ENCODE assay signal across 29 mouse cellular contexts in genomic region chr17:44782366-44782765, GRCm38 (mm10). TPM values are rescaled to one million over a fixed set of nuclear protein-coding genes. Genes with fewer than 3 reads are reported as not detected.
A peak's percentile ranks its signal among the peaks of the same experiment; 100 is the strongest.
DNase-seq lines count a peak whose midpoint lies in the region; ATAC-seq and TF ChIP-seq lines count a peak whose summit lies in the region.
"Had no signal": no experiment of that assay in that cellular context is flagged by ENCODE, and none has a peak within 500 bp of the region (broad histone marks: within the 10 kb centered on the region; RNA-seq: fewer than 3 reads in every experiment).

No protein-coding gene starts in this region.

- DNase-seq in embryonic facial prominence, embryonic 11.5 days (ENCODE audit: low spot score): peak; percentile 52
- no peak for DNase-seq in embryonic facial prominence, embryonic 10.5 days (ENCODE audit: low spot score)
- DNase-seq in limb, embryonic 11.5 days (ENCODE audit: low spot score): peak; percentile 16
- no peak for DNase-seq in limb, embryonic 10.5 days (ENCODE audit: low spot score)
- no peak for DNase-seq in MEL (ENCODE audit: low read depth, low spot score)
- peak; percentile 26 for DNase-seq in limb, embryonic 14.5 days (ENCODE audit: low spot score)
- DNase-seq in lung, adult 18-20 months: no peak
- DNase-seq: adrenal gland, adult 8-10 months; adrenal gland, postnatal 14 days; adrenal gland, postnatal 36 days; B cell, adult 2 months; cerebellum, adult 11-12 months; cerebellum, adult 2 months; cerebellum, adult 9-10 months; cerebellum, postnatal 10 days; cerebellum, postnatal 25 days; embryo, embryonic 11 days had no signal

- no peak overlapping the region for H3K9ac ChIP-seq in embryonic facial prominence, embryonic 11.5 days (replicated peaks; ENCODE audit: low read length)
- no peak overlapping the region for H3K9ac ChIP-seq in limb, embryonic 11.5 days (ENCODE audit: low read length)
- H3K9ac ChIP-seq in MEL (ENCODE audit: control insufficient read depth, low read depth, low read length, poor library complexity, severe bottlenecking): no peak overlapping the region
- no peak overlapping the region for H3K9ac ChIP-seq in limb, embryonic 14.5 days (ENCODE audit: low read depth, low read length, severe bottlenecking)
- H3K9ac ChIP-seq: embryonic facial prominence, embryonic 13.5 days; embryonic facial prominence, embryonic 15.5 days; forebrain, embryonic 12.5 days had no signal

- peaks cover 2% of the 10 kb centered on the region; the same call in 1 of the 2 replicates for H3K79me2 ChIP-seq in MEL (ENCODE audit: control insufficient read depth, insufficient read depth, low read length, poor library complexity)

- H3K4me1 ChIP-seq in embryonic facial prominence, embryonic 11.5 days (ENCODE audit: control insufficient read depth, insufficient read depth, low read length): no peaks in the 10 kb centered on the region
- H3K4me1 ChIP-seq in embryonic facial prominence, embryonic 10.5 days: peaks cover 11% of the 10 kb centered on the region
- H3K4me1 ChIP-seq in limb, embryonic 11.5 days (ENCODE audit: control insufficient read depth, insufficient read depth, low read length): peaks cover 7% of the 10 kb centered on the region; the same call in 1 of the 2 replicates
- peaks cover 11% of the 10 kb centered on the region for H3K4me1 ChIP-seq in limb, embryonic 10.5 days
- H3K4me1 ChIP-seq in MEL (ENCODE audit: control insufficient read depth in 1 of 2, insufficient read depth in 2 of 2, low read length in 2 of 2): peaks cover 15% of the 10 kb centered on the region in 2 experiments
- peaks cover 5% of the 10 kb centered on the region; the same call in 1 of the 2 replicates for H3K4me1 ChIP-seq in limb, embryonic 14.5 days (ENCODE audit: control insufficient read depth, insufficient read depth, low read length)

- WGBS in embryonic facial prominence, embryonic 11.5 days: 61% methylated on average over 4 of the region's 4 CpGs
- 82% methylated on average over 4 of the region's 4 CpGs for WGBS in embryonic facial prominence, embryonic 10.5 days
- WGBS in limb, embryonic 11.5 days: 74% methylated on average over 4 of the region's 4 CpGs
- WGBS in limb, embryonic 10.5 days: 83% methylated on average over 4 of the region's 4 CpGs
- WGBS in limb, embryonic 14.5 days: 53% methylated on average over 4 of the region's 4 CpGs

- no peak overlapping the region for H3K4me2 ChIP-seq in embryonic facial prominence, embryonic 11.5 days (ENCODE audit: low read depth, low read length)
- H3K4me2 ChIP-seq in limb, embryonic 11.5 days (ENCODE audit: low read depth, severe bottlenecking): no peak overlapping the region
- no peak overlapping the region for H3K4me2 ChIP-seq in limb, embryonic 14.5 days (replicated peaks; ENCODE audit: low read depth, low read length, severe bottlenecking)
- H3K4me2 ChIP-seq: embryonic facial prominence, embryonic 13.5 days; embryonic facial prominence, embryonic 15.5 days; forebrain, embryonic 12.5 days had no signal

- no peak for TF ChIP-seq EP300 in MEL (IDR thresholded peaks at IDR 0.05; ENCODE audit: low read depth in 1 of 2, low read length in 2 of 2)

- H3K27ac ChIP-seq in embryonic facial prominence, embryonic 11.5 days (replicated peaks; ENCODE audit: low read depth, low read length): no peak overlapping the region
- H3K27ac ChIP-seq in embryonic facial prominence, embryonic 10.5 days (replicated peaks): no peak overlapping the region
- no peak overlapping the region for H3K27ac ChIP-seq in limb, embryonic 11.5 days (replicated peaks; ENCODE audit: low read depth, low read length)
- H3K27ac ChIP-seq in limb, embryonic 10.5 days: no peak overlapping the region
- no peak overlapping the region for H3K27ac ChIP-seq in MEL (ENCODE audit: control insufficient read depth, low read depth, low read length)
- H3K27ac ChIP-seq in limb, embryonic 14.5 days (replicated peaks; ENCODE audit: low read depth, low read length): no peak overlapping the region
- H3K27ac ChIP-seq: embryonic facial prominence, embryonic 13.5 days; embryonic facial prominence, embryonic 15.5 days; forebrain, embryonic 10.5 days; forebrain, embryonic 12.5 days had no signal

- no peak for TF ChIP-seq RAD21 in MEL (IDR thresholded peaks at IDR 0.05; ENCODE audit: low read depth, low read length)

- no peak overlapping the region for H3K4me3 ChIP-seq in embryonic facial prominence, embryonic 11.5 days (ENCODE audit: low read depth, low read length)
- H3K4me3 ChIP-seq in embryonic facial prominence, embryonic 10.5 days: no peak overlapping the region
- no peak overlapping the region for H3K4me3 ChIP-seq in limb, embryonic 11.5 days (ENCODE audit: low read depth, low read length)
- no peak overlapping the region for H3K4me3 ChIP-seq in limb, embryonic 10.5 days
- no peak overlapping the region for H3K4me3 ChIP-seq in MEL (ENCODE audit: control insufficient read depth in 1 of 2, insufficient read depth in 1 of 2, low read depth in 2 of 2, low read length in 2 of 2)
- H3K4me3 ChIP-seq in limb, embryonic 14.5 days (replicated peaks; ENCODE audit: low read length): no peak overlapping the region
- H3K4me3 ChIP-seq: embryonic facial prominence, embryonic 13.5 days; embryonic facial prominence, embryonic 15.5 days; erythroblast, embryonic 14.5 days; forebrain, embryonic 10.5 days; forebrain, embryonic 12.5 days had no signal

- TF ChIP-seq CTCF in MEL (IDR thresholded peaks at IDR 0.05 in 2 of 3, conservative IDR thresholded peaks at IDR 0.05 in 1 of 3; ENCODE audit: control insufficient read depth in 1 of 3, insufficient read depth in 1 of 3, low read depth in 2 of 3, low read length in 3 of 3, poor library complexity in 1 of 3, severe bottlenecking in 1 of 3): no peak

- no peak for TF ChIP-seq POLR2A in MEL (IDR thresholded peaks at IDR 0.05; ENCODE audit: control insufficient read depth in 1 of 2, insufficient read depth in 1 of 2, low read depth in 1 of 2, low read length in 2 of 2, poor library complexity in 1 of 2)
- TF ChIP-seq POLR2A in limb, embryonic 14.5 days (IDR thresholded peaks at IDR 0.05; ENCODE audit: borderline replicate concordance, extremely low read depth, insufficient read depth, insufficient read length): no peak

- H3K27me3 ChIP-seq in embryonic facial prominence, embryonic 11.5 days (ENCODE audit: control insufficient read depth, insufficient read depth, low read length): no peaks in the 10 kb centered on the region
- no peaks in the 10 kb centered on the region for H3K27me3 ChIP-seq in embryonic facial prominence, embryonic 10.5 days (replicated peaks; ENCODE audit: low read depth, poor library complexity, severe bottlenecking)
- H3K27me3 ChIP-seq in limb, embryonic 11.5 days (ENCODE audit: control insufficient read depth, insufficient read depth, low read length): no peaks in the 10 kb centered on the region
- H3K27me3 ChIP-seq in limb, embryonic 10.5 days (ENCODE audit: low read depth, poor library complexity, severe bottlenecking): no peaks in the 10 kb centered on the region
- no peaks in the 10 kb centered on the region for H3K27me3 ChIP-seq in MEL (ENCODE audit: control insufficient read depth in 1 of 2, insufficient read depth in 2 of 2, low read length in 2 of 2)
- no peaks in the 10 kb centered on the region for H3K27me3 ChIP-seq in limb, embryonic 14.5 days (ENCODE audit: control insufficient read depth, insufficient read depth, low read length)
- H3K27me3 ChIP-seq: CH12.LX; embryonic facial prominence, embryonic 15.5 days; forebrain, embryonic 12.5 days; Patski had no signal

- H3K9me3 ChIP-seq in embryonic facial prominence, embryonic 11.5 days (replicated peaks; ENCODE audit: control insufficient read depth, low read length): no peaks in the 10 kb centered on the region
- no peaks in the 10 kb centered on the region for H3K9me3 ChIP-seq in embryonic facial prominence, embryonic 10.5 days
- H3K9me3 ChIP-seq in limb, embryonic 11.5 days (ENCODE audit: control insufficient read depth, low read length): no peaks in the 10 kb centered on the region
- no peaks in the 10 kb centered on the region for H3K9me3 ChIP-seq in limb, embryonic 10.5 days (replicated peaks)
- H3K9me3 ChIP-seq in MEL (replicated peaks; ENCODE audit: insufficient read depth, low read length): no peaks in the 10 kb centered on the region
- H3K9me3 ChIP-seq in limb, embryonic 14.5 days (ENCODE audit: control insufficient read depth, low read length): no peaks in the 10 kb centered on the region
- H3K9me3 ChIP-seq: embryonic facial prominence, embryonic 13.5 days; embryonic facial prominence, embryonic 15.5 days; forebrain, embryonic 10.5 days; forebrain, embryonic 12.5 days; G1E had no signal

- no peak for ATAC-seq in embryonic facial prominence, embryonic 11.5 days (replicated peaks; ENCODE audit: insufficient number of reproducible peaks, low FRiP score, low TSS enrichment, low read depth)
- no peak for ATAC-seq in limb, embryonic 11.5 days (ENCODE audit: insufficient number of reproducible peaks, low FRiP score, low TSS enrichment, low read depth)
- ATAC-seq in limb, embryonic 14.5 days (ENCODE audit: low FRiP score, low read depth): no peak
- ATAC-seq: activated CD4-positive, CD25-positive, alpha-beta regulatory T cell, adult 4 months; CD4-positive, CD25-positive, alpha-beta regulatory T cell, adult 4 months; forebrain, embryonic 14.5 days; forebrain, embryonic 16.5 days; Patski had no signal

- H3K36me3 ChIP-seq in embryonic facial prominence, embryonic 11.5 days (replicated peaks; ENCODE audit: control insufficient read depth, insufficient read depth, low read depth, low read length): no peaks in the 10 kb centered on the region
- H3K36me3 ChIP-seq in embryonic facial prominence, embryonic 10.5 days (replicated peaks): no peaks in the 10 kb centered on the region
- no peaks in the 10 kb centered on the region for H3K36me3 ChIP-seq in limb, embryonic 11.5 days (ENCODE audit: control insufficient read depth, insufficient read depth, low read length)
- no peaks in the 10 kb centered on the region for H3K36me3 ChIP-seq in limb, embryonic 10.5 days
- H3K36me3 ChIP-seq in MEL (ENCODE audit: control insufficient read depth in 1 of 2, insufficient read depth in 2 of 2, low read length in 2 of 2): peaks cover 0 to 36% of the 10 kb centered on the region in 2 experiments; a peak in 2 of 4 replicates
- no peaks in the 10 kb centered on the region for H3K36me3 ChIP-seq in limb, embryonic 14.5 days (ENCODE audit: control insufficient read depth, insufficient read depth, low read length)
- H3K36me3 ChIP-seq: embryonic facial prominence, embryonic 13.5 days; embryonic facial prominence, embryonic 15.5 days; forebrain, embryonic 10.5 days; forebrain, embryonic 12.5 days had no signal

RNA-seq across cellular contexts. Expression of gene Supt3, which starts 5.4 kb away (rescaled TPM):
- polyA plus RNA-seq in embryonic facial prominence, embryonic 11.5 days (2014; fragmentation: Nextera tagmentation; extraction: Ambion mirVana): 32.1 and 33.2 TPM in 2 replicates
- 24.6 and 27.5 TPM in 2 replicates for polyA plus RNA-seq in embryonic facial prominence, embryonic 10.5 days (2016; fragmentation: Nextera tagmentation; extraction: Ambion mirVana)
- 25.5 and 27.0 TPM in 2 replicates for polyA plus RNA-seq in limb, embryonic 11.5 days (2014; fragmentation: Nextera tagmentation; extraction: Ambion mirVana)
- polyA plus RNA-seq in limb, embryonic 10.5 days (2016; fragmentation: Nextera tagmentation; extraction: Ambion mirVana): 21.6 and 24.9 TPM in 2 replicates
- total RNA-seq in MEL (2012; rRNA removed): 7.0 and 7.6 TPM in 2 replicates
- polyA plus RNA-seq in MEL (2012; ENCODE audit: insufficient read depth in 1 of 2, insufficient read length in 2 of 2, low read depth in 1 of 2, low replicate concordance in 2 of 2, missing spikeins in 1 of 2): 10 to 100 TPM in 1 of 2 experiments, not detected in 1; 28.6 TPM
- polyA plus RNA-seq in limb, embryonic 14.5 days (2012; rRNA removed): 9.6 and 10.5 TPM in 2 replicates
- polyA plus RNA-seq in limb, embryonic 14.5 days (2014; fragmentation: Nextera tagmentation; extraction: Ambion mirVana): 21.3 and 23.7 TPM in 2 replicates

RNA-seq across cellular contexts. Expression of gene Runx2, which starts 32.2 kb away (rescaled TPM):
- 9.1 and 10.1 TPM in 2 replicates for polyA plus RNA-seq in embryonic facial prominence, embryonic 11.5 days (2014; fragmentation: Nextera tagmentation; extraction: Ambion mirVana)
- 0.53 and 2.0 TPM in 2 replicates for polyA plus RNA-seq in embryonic facial prominence, embryonic 10.5 days (2016; fragmentation: Nextera tagmentation; extraction: Ambion mirVana)
- polyA plus RNA-seq in limb, embryonic 11.5 days (2014; fragmentation: Nextera tagmentation; extraction: Ambion mirVana): 5.8 TPM in 2 replicates
- 1.3 and 4.6 TPM in 2 replicates for polyA plus RNA-seq in limb, embryonic 10.5 days (2016; fragmentation: Nextera tagmentation; extraction: Ambion mirVana)
- total RNA-seq in MEL (2012; rRNA removed): not detected in 2 replicates
- not detected for polyA plus RNA-seq in MEL (2012; ENCODE audit: insufficient read depth in 1 of 2, insufficient read length in 2 of 2, low read depth in 1 of 2, low replicate concordance in 2 of 2, missing spikeins in 1 of 2)
- 27.5 and 37.6 TPM in 2 replicates for polyA plus RNA-seq in limb, embryonic 14.5 days (2012; rRNA removed)
- polyA plus RNA-seq in limb, embryonic 14.5 days (2014; fragmentation: Nextera tagmentation; extraction: Ambion mirVana): 16.5 and 18.8 TPM in 2 replicates

Comparison
In these comparisons a context has a peak if more than half of its experiments do, and no peak if none do; other contexts are left out.
1. DNase-seq: peak in embryonic facial prominence, embryonic 11.5 days (single experiment), limb, embryonic 11.5 days (single experiment) and limb, embryonic 14.5 days (single experiment); none in embryonic facial prominence, embryonic 10.5 days (single experiment), limb, embryonic 10.5 days (single experiment), MEL (single experiment) and lung, adult 18-20 months (0 of 2).